Mouse (Mus musculus) stomach, embryonic 15.5 days (tissue): Measurements from ENCODE around the gene Brca1. TPM values are rescaled to one million over a fixed set of nuclear protein-coding genes. Genes with fewer than 3 reads are reported as not detected.
"Not testable (repeated sequence)": the region's sequence is repeated elsewhere in the genome, so short reads cannot be mapped to it uniquely, and the experiment has no call there.

Experiments
- ATAC-seq: fragments of 200-750 bp; cut with Nextera tagmentation; 2 replicates; pipeline ENCODE4 v1.8.0; 2017; ENCODE audit warnings: low read depth, moderate number of reproducible peaks, moderate TSS enrichment; ENCODE audit not compliant: insufficient read depth, low FRiP score
- H3K27ac ChIP-seq: fragments of 300-500 bp; sonication (generic); 2 replicates; pipeline ENCODE4 v1.5.1; 2015; ENCODE audit warnings: mild to moderate bottlenecking, inconsistent platforms
- H3K27me3 ChIP-seq: fragments of 300-500 bp; sonication (generic); replicated peaks from 2 replicates; pipeline ENCODE4 v1.6.1; 2015; ENCODE audit warnings: inconsistent platforms
- H3K36me3 ChIP-seq: fragments of 300-500 bp; sonication (generic); 2 replicates; pipeline ENCODE4 v1.6.1; 2015; ENCODE audit warnings: inconsistent platforms
- H3K4me1 ChIP-seq: fragments of 300-500 bp; sonication (generic); 2 replicates; pipeline ENCODE4 v1.6.1; 2015; ENCODE audit warnings: inconsistent platforms
- H3K4me2 ChIP-seq: fragments of 300-500 bp; sonication (generic); 2 replicates; pipeline ENCODE4 v1.6.1; 2015; ENCODE audit warnings: mild to moderate bottlenecking, inconsistent platforms
- H3K4me3 ChIP-seq: fragments of 300-500 bp; sonication (generic); replicated peaks from 2 replicates; pipeline ENCODE4 v1.5.1; 2015; ENCODE audit warnings: inconsistent platforms
- H3K9ac ChIP-seq: fragments of 300-500 bp; sonication (generic); 2 replicates; pipeline ENCODE4 v1.6.1; 2015; ENCODE audit warnings: inconsistent platforms
- H3K9me3 ChIP-seq: fragments of 300-500 bp; sonication (generic); 2 replicates; pipeline ENCODE4 v1.6.1; 2016; ENCODE audit warnings: inconsistent platforms
- WGBS: fragments of 180-500 bp; shearing (Covaris S2); methylation state at CpG from one replicate; pipeline ENCODE4 v1.1.7; 2015; 5-methylcytosine and 5-hydroxymethylcytosine counted together
- polyA plus RNA-seq: library from polyadenylated mRNA; unstranded; fragments of >200 nt; fragmentation: Nextera tagmentation; extraction: Ambion mirVana; gene quantifications from 2 replicates; pipeline ENCODE4 v1.2.1, GENCODE M21; 2015

The Brca1 gene
- polyA plus RNA-seq, result 9.7 and 11.8 TPM in 2 replicates

- WGBS, result 0% methylated on average over 43 of the region's 43 CpGs
- Histone ChIP-seq H3K27ac (peak within 1 kb of the TSS; percentile 95), H3K9ac (peak within 1 kb of the TSS; percentile 62), H3K9me3 (no peaks in the 10 kb centered on the region), H3K4me3 (peak within 1 kb of the TSS; percentile 78), H3K4me2 (peak within 1 kb of the TSS; percentile 66), H3K4me1 (peaks cover 21% of the 10 kb centered on the region), H3K27me3 (no peaks in the 10 kb centered on the region), H3K36me3 (0 out of 2 replicates have a peak, but pooled peaks cover 5% of the 10 kb centered on the region)
- ATAC-seq, result peak; percentile 75
Observed at GRCm38 (mm10) chr11:101551751-101552475, at the start of gene Brca1, which contains the start of gene Nbr1. Gene Brca1 (minus strand): TSS chr11:101551955. Gene Nbr1 (plus strand): TSS chr11:101552149.

GRCm38 (mm10) chr11:101599156-101599555, 47.4 kb upstream of the Brca1 start, which contains the start of gene Gm11634:
Gene Gm11634 (minus strand): TSS chr11:101599256.
- no peak within 1 kb of the TSS for H3K4me2 ChIP-seq
- no peaks in the 10 kb centered on the region for H3K36me3 ChIP-seq
- H3K4me3 ChIP-seq, result no peak within 1 kb of the TSS
- no peak within 1 kb of the TSS for H3K27ac ChIP-seq
- 73% methylated on average over 6 of the region's 6 CpGs for WGBS
- H3K27me3 ChIP-seq, result no peaks in the 10 kb centered on the region
- ATAC-seq, result no peak
- H3K9ac ChIP-seq, result no peak within 1 kb of the TSS
- no peaks in the 10 kb centered on the region for H3K9me3 ChIP-seq
- H3K4me1 ChIP-seq, result no peaks in the 10 kb centered on the region

GRCm38 (mm10) chr11:101589989-101590624, 38.4 kb upstream of the Brca1 start:
- Histone ChIP-seq H3K27ac (peak overlapping the region; percentile 45), H3K9ac (no peak overlapping the region), H3K4me1 (no peaks in the 10 kb centered on the region), H3K4me2 (no peak overlapping the region), H3K4me3 (no peak overlapping the region), H3K9me3 (no peaks in the 10 kb centered on the region), H3K36me3 (0 out of 2 replicates have a peak, but pooled peaks cover 2% of the 10 kb centered on the region), H3K27me3 (no peaks in the 10 kb centered on the region)
- peak; percentile 56; the same call in 1 of the 2 replicates for ATAC-seq
- 60% methylated on average over 12 of the region's 12 CpGs for WGBS

GRCm38 (mm10) chr11:101589444-101589843, 37.7 kb upstream of the Brca1 start:
- ATAC-seq, result no peak
- H3K27ac ChIP-seq, result peak overlapping the region; percentile 45; the same call in 1 of the 2 replicates

GRCm38 (mm10) chr11:101588868-101589267, 37.1 kb upstream of the Brca1 start:
- no peak for ATAC-seq
- no peak overlapping the region for H3K9ac ChIP-seq
- no peaks in the 10 kb centered on the region for H3K9me3 ChIP-seq
- 0 out of 2 replicates have a peak, but pooled peaks cover 2% of the 10 kb centered on the region for H3K36me3 ChIP-seq
- H3K4me3 ChIP-seq, result no peak overlapping the region
- no peaks in the 10 kb centered on the region; the same call in 1 of the 2 replicates for H3K4me1 ChIP-seq
- H3K27me3 ChIP-seq, result no peaks in the 10 kb centered on the region
- H3K4me2 ChIP-seq, result no peak overlapping the region
- H3K27ac ChIP-seq, result no peak overlapping the region
- 86% methylated on average over 7 of the region's 7 CpGs for WGBS

More at GRCm38 (mm10) chr11:101589444-101589843, 37.7 kb upstream of the Brca1 start:
- Histone ChIP-seq H3K4me2 (no peak overlapping the region), H3K4me3 (no peak overlapping the region), H3K9me3 (no peaks in the 10 kb centered on the region), H3K36me3 (0 out of 2 replicates have a peak, but pooled peaks cover 2% of the 10 kb centered on the region), H3K4me1 (no peaks in the 10 kb centered on the region), H3K9ac (no peak overlapping the region), H3K27me3 (no peaks in the 10 kb centered on the region)
- WGBS, result 29% methylated on average over 5 of the region's 5 CpGs

GRCm38 (mm10) chr11:101587676-101588075, 35.9 kb upstream of the Brca1 start:
- 0 out of 2 replicates have a peak, but pooled peaks cover 2% of the 10 kb centered on the region for H3K36me3 ChIP-seq
- no peaks in the 10 kb centered on the region for H3K9me3 ChIP-seq
- ATAC-seq, result no peak
- H3K27me3 ChIP-seq, result no peaks in the 10 kb centered on the region
- H3K4me3 ChIP-seq, result no peak overlapping the region
- no peaks in the 10 kb centered on the region; the same call in 1 of the 2 replicates for H3K4me1 ChIP-seq
- H3K9ac ChIP-seq, result no peak overlapping the region
- H3K27ac ChIP-seq, result no peak overlapping the region
- 94% methylated on average over 10 of the region's 10 CpGs for WGBS
- H3K4me2 ChIP-seq, result no peak overlapping the region

GRCm38 (mm10) chr11:101585805-101586204, 34.0 kb upstream of the Brca1 start:
- Histone ChIP-seq H3K9ac (no peak overlapping the region), H3K4me2 (no peak overlapping the region), H3K36me3 (0 out of 2 replicates have a peak, but pooled peaks cover 2% of the 10 kb centered on the region), H3K4me1 (peaks cover 5% of the 10 kb centered on the region; the same call in 1 of the 2 replicates), H3K9me3 (no peaks in the 10 kb centered on the region), H3K27ac (no peak overlapping the region), H3K27me3 (no peaks in the 10 kb centered on the region), H3K4me3 (no peak overlapping the region)
- 75% methylated on average over 4 of the region's 4 CpGs for WGBS
- ATAC-seq, result no peak

- H3K27me3 ChIP-seq, H3K4me2 ChIP-seq, ATAC-seq, H3K27ac ChIP-seq, H3K4me3 ChIP-seq, H3K9ac ChIP-seq, H3K9me3 ChIP-seq, H3K4me1 ChIP-seq, H3K36me3 ChIP-seq: not testable (repeated sequence)
- WGBS, result 96% methylated on average over 1 of the region's 1 CpGs
Observed at GRCm38 (mm10) chr11:101585031-101585430, 33.3 kb upstream of the Brca1 start.

- Histone ChIP-seq H3K4me2 (no peak overlapping the region), H3K36me3 (peaks cover 8% of the 10 kb centered on the region; the same call in 1 of the 2 replicates), H3K27me3 (no peaks in the 10 kb centered on the region), H3K9me3 (no peaks in the 10 kb centered on the region), H3K4me1 (peaks cover 5% of the 10 kb centered on the region; the same call in 1 of the 2 replicates), H3K9ac (no peak overlapping the region), H3K4me3 (no peak overlapping the region), H3K27ac (no peak overlapping the region)
- 84% methylated on average over 2 of the region's 2 CpGs for WGBS
- ATAC-seq, result no peak
Observed at GRCm38 (mm10) chr11:101583205-101583604, 31.4 kb upstream of the Brca1 start.

- WGBS, result 16% methylated on average over 30 of the region's 31 CpGs
- Histone ChIP-seq H3K9me3 (no peaks in the 10 kb centered on the region), H3K9ac (0 out of 2 replicates have a peak within 1 kb of the TSS, but pooled peaks have one; percentile 25), H3K27me3 (no peaks in the 10 kb centered on the region), H3K4me2 (peak within 1 kb of the TSS; percentile 54), H3K36me3 (peaks cover 13% of the 10 kb centered on the region), H3K4me1 (peaks cover 5% of the 10 kb centered on the region; the same call in 1 of the 2 replicates), H3K27ac (peak within 1 kb of the TSS; percentile 54), H3K4me3 (peak within 1 kb of the TSS; percentile 49)
- ATAC-seq, result peak; percentile 84; the same call in 1 of the 2 replicates
Observed at GRCm38 (mm10) chr11:101582054-101583035, 30.6 kb upstream of the Brca1 start, which contains the start of gene Tmem106a. Gene Tmem106a (plus strand): TSS chr11:101582242.
